Mouse (Mus musculus): ENCODE data around the gene Zfp609. TPM values are rescaled to one million over a fixed set of nuclear protein-coding genes. Genes with fewer than 3 reads are reported as not detected.

Zfp609 gene
- polyA plus RNA-seq, 1 experiment = 48.1 TPM

DNA sequence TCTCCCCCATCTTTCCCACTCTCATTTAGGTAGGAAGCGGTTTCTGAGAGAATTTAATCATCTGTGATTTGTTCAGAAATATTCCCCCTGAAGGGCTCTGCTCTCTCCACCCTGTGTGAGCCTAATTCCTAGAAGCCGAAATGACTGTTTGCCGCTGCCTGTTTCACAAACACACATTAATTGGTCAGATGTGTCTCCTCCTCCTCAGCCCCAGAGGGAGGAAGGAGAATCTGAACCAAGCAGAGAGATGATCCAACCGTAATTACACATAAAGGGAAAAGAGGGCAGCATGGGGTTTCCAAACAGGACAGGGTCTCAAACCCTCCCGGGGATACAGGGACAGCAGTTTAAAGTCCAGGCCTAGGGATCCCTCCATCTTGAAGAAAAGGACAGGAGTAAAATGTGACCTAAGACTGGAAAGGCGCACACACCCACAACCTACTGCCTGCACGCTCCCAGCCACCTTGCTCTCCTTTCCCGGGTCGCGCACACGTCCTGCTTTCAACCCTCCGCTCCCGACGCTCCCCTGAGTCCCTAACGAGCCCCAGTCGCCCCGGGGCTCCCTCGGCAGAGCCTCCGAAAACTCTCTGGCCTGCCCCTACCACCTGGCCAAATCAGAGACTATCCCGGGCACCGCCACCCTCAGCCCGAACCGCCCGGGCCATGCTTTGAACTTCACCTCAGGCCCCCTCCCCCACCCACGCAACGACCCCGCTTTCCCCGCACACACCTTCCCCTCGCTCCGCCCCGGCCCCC lies 598 bp downstream of the Zfp609 start:
- TF ChIP-seq GATA1 (IDR thresholded peaks at IDR 0.05; ENCODE audit: low read length) = no peak

GRCm38 (mm10) chr9:65826226-65826587 lies 1.2 kb downstream of the Zfp609 start:
- no peak for TF ChIP-seq GATA1 (IDR thresholded peaks at IDR 0.05; ENCODE audit: low read length)

GRCm38 (mm10) chr9:65823716-65824462 lies 3.5 kb downstream of the Zfp609 start:
- no peak for TF ChIP-seq GATA1 (IDR thresholded peaks at IDR 0.05; ENCODE audit: low read length)

DNA sequence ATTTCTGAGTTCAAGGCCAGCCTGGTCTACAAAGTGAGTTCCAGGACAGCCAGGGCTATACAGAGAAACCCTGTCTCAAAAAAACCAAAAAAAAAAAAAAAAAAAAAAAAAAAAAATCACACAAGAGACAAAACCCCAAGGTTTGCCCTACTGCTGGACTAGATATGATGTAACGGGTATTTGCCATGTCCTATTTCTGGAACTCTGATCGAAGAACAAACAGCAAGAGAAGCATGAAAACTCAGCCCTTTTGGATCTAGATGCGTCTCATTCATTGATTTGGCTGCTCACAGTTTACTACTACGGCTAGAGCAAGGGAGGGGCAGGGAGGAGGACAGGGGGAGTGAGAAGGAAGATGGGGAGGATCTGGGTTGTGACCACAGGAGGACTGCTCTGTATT lies 5.4 kb downstream of the Zfp609 start:
- TF ChIP-seq GATA1 (IDR thresholded peaks at IDR 0.05; ENCODE audit: low read length) = no peak

DNA sequence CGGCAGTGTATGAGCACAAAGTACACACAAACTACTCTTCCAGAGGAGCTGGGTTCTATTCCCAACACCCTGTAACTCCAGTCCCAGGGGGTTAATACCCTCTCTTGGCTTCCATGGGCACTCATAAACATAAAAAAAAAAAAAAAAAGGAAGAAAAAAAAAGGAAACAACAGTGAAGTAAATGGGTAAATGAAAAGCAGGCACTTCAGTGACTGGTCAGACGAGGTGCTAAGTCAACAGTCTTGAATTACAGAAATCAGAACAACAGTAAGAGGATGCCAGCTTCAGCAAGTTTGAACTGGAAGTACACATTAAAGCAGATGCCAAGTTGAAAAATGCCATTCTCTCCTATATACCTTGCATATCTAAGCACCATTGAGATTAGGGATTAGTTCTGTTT lies 7.1 kb downstream of the Zfp609 start:
- TF ChIP-seq GATA1 (IDR thresholded peaks at IDR 0.05; ENCODE audit: low read length) = no peak

DNA sequence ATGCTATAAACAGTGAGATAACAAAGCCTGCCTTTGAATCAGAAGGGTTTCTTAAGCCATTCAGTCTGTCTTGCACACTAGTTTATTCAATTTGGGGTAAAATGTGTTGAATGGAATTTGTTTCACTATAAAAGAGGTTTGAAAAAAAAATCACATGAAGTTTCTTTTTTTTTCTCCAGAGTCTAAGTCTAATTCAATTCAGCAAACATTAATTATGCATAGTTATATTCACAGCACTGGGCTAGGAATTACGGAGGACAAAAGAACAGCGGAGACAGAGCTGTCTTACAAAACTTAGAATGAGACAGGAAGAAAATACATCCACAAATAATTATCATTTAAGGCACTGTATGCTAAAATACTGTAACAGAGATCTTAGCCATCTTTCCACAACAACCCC lies 9.0 kb downstream of the Zfp609 start:
- no peak for TF ChIP-seq GATA1 (IDR thresholded peaks at IDR 0.05; ENCODE audit: low read length)

GRCm38 (mm10) chr9:65812841-65813240 lies 14.5 kb downstream of the Zfp609 start:
- no peak for TF ChIP-seq GATA1 (IDR thresholded peaks at IDR 0.05; ENCODE audit: low read length)

- TF ChIP-seq GATA1 (IDR thresholded peaks at IDR 0.05; ENCODE audit: low read length) = no peak
These were observed 15.6 kb downstream of the Zfp609 start for GRCm38 (mm10) chr9:65811784-65812183.

GRCm38 (mm10) chr9:65807818-65808217 lies 19.5 kb downstream of the Zfp609 start:
- no peak for TF ChIP-seq GATA1 (IDR thresholded peaks at IDR 0.05; ENCODE audit: low read length)

- TF ChIP-seq GATA1 (IDR thresholded peaks at IDR 0.05; ENCODE audit: low read length) = no peak
These were observed 20.1 kb downstream of the Zfp609 start for GRCm38 (mm10) chr9:65807251-65807650.

- TF ChIP-seq GATA1 (IDR thresholded peaks at IDR 0.05; ENCODE audit: low read length) = no peak
These were observed 27.6 kb downstream of the Zfp609 start for GRCm38 (mm10) chr9:65799770-65800169.

DNA sequence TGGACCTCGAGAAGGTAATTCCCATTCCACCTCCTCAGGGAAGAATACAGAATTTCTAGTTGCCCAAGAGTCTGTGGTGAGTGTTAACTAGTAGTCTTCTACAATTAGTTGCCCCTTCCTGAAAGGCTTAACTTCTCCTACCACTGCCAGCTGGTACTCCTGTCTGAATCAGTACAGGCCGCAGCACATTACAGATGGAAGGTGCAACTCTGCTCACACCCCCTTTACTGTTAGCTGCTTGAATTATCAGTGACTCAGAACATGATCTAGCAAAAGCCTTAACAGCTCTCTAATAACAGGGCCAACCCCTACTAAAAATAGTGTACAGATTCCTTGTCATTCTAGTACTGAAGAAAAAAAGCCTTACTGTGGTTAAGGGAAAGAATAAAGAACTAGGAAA lies 31.7 kb downstream of the Zfp609 start:
- TF ChIP-seq GATA1 (IDR thresholded peaks at IDR 0.05; ENCODE audit: low read length) = no peak

DNA sequence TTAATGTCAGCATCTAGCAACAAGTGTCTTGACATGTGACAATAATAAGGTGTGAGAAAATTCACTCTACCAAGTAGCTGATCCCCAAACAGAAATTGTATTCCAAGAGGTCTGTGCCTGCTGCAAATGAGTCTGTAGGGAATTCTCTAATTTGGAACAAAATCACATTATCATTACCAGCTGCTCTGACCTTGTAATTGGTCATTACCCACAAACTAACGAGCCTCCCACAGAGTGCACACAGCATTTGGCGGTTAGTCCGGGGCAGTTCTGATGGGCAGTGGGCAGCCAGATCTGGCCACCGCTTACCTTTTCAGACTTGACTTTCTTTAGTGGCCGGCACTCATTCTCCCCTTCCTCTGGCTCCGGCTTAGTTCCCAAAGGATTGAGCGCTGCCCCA lies 33.1 kb downstream of the Zfp609 start:
- no peak for TF ChIP-seq GATA1 (IDR thresholded peaks at IDR 0.05; ENCODE audit: low read length)

DNA sequence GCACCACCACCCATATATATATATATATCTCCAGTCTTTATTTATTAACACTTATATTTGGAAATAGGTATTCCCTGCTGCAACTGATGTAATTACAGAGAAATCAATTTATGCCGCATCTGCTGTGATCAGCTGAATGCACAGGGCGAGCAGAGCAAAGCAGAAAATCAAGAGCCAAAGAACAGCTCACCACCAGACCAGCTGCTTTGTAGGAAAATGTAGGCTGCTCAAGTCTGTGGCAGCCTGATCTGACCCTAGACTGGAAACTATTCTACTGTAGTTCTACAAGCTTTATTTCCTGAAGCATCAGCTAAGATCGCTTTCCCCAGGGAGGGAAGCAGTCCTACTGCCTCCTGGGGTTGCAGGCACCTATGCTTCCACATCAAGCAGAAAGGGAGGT lies 33.9 kb downstream of the Zfp609 start:
- TF ChIP-seq GATA1 (IDR thresholded peaks at IDR 0.05; ENCODE audit: low read length) = no peak

- TF ChIP-seq GATA1 (IDR thresholded peaks at IDR 0.05; ENCODE audit: low read length) = no peak
These were observed 34.3 kb downstream of the Zfp609 start for GRCm38 (mm10) chr9:65793086-65793485.

- no peak for TF ChIP-seq GATA1 (IDR thresholded peaks at IDR 0.05; ENCODE audit: low read length)
These were observed 35.5 kb downstream of the Zfp609 start for GRCm38 (mm10) chr9:65791846-65792245.

DNA sequence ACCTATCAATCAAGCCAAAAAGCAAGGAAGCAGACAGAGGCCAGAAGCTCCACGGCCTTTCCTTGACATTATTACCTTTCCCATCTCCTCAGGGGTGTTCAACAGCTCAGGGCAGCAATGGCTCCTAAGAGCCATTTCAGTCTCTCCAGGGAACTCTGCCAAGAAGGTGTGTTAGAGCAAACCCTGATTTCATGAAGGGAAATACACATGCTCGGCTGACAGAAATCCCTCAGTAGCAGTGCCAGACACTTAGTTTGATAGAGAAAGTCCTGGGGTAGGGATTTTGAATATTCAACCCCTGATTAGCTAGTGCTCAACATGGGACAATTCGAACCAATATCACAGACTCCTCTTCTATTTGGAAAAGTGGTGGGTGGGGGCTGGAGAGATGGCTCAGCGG lies 36.3 kb downstream of the Zfp609 start:
- TF ChIP-seq GATA1 (IDR thresholded peaks at IDR 0.05; ENCODE audit: low read length) = no peak

Data from G1E-ER4 (cell line).